Mouse (Mus musculus) spleen, adult 2 months (tissue): ENCODE data around the gene Krtap5-4.
"Not testable (repeated sequence)": the region's sequence is repeated elsewhere in the genome, so short reads cannot be mapped to it uniquely, and the experiment has no call there.

ENCODE experiments used
- CTCF ChIP-seq: fragments of 200-500 bp; IDR thresholded peaks from 2 replicates; pipeline ENCODE4 v1.5.1; 2011; ENCODE audit warnings: mild to moderate bottlenecking, inconsistent platforms; ENCODE audit not compliant: insufficient read depth, insufficient read length, insufficient replicate concordance; ENCODE audit errors: extremely low read depth
- POLR2A ChIP-seq: fragments of 200-500 bp; IDR thresholded peaks from 2 replicates; pipeline ENCODE4 v1.6.1; 2011; ENCODE audit warnings: low read depth, low read length, inconsistent platforms

DNA sequence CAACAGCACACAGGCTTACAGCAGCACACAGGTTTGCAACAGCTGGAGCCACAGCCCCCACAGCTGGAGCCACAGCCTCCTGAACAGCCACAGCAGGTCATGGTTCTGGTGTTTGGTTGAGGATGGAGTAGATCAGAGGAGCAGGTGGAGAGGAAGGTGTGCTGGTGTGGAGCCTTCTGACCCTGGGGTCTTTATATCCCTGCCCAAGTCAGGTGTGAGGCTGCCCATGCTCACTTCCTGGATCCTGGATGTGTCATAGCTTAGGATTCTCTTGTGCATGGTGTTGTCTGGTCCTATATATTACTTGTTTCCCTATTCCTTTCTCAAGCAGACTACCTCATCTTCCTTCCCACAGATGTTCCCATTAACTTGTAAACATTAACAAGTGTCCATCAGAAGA, 29.1 kb upstream of the Krtap5-4 start, which contains the start of gene Gm4559:
- not testable (repeated sequence) for TF ChIP-seq CTCF, POLR2A
